Mouse (Mus musculus): ENCODE results near the gene Fbxl18.

DNA sequence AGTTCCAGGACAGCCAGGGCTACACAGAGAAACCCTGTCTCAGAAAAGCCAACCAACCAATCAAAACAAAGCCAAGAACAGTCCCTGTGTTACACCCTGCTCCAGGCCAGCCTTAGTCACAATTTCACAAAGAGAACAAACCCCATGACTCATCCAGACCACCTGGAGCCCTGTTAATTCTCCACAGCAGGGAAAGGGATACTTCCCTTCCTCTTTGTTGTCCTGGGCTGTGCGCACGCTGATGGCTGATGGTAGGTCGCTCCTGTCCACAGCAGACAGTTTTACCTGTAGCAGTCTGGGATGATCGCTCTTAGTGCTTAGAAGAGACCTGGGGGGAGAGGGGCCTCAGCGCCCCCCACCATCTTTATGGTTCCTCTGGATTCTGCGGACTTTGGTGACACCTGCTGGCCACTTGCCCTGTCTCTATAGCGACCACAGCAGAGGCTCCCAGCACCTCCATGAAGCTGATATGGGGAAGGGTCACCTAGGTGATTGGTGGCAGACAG, 53.0 kb downstream of the Fbxl18 start:
- peak; percentile 63 for TF ChIP-seq CTCF (IDR thresholded peaks at IDR 0.05; ENCODE audit: borderline replicate concordance, extremely low read depth, insufficient read depth, insufficient read length)
- no peak for TF ChIP-seq POLR2A (IDR thresholded peaks at IDR 0.05; ENCODE audit: borderline replicate concordance, extremely low read depth, insufficient read depth, insufficient read length, poor library complexity, severe bottlenecking)
